Mouse (Mus musculus): Measurements from ENCODE around the gene Foxr2.

Gene Foxr2

DNA sequence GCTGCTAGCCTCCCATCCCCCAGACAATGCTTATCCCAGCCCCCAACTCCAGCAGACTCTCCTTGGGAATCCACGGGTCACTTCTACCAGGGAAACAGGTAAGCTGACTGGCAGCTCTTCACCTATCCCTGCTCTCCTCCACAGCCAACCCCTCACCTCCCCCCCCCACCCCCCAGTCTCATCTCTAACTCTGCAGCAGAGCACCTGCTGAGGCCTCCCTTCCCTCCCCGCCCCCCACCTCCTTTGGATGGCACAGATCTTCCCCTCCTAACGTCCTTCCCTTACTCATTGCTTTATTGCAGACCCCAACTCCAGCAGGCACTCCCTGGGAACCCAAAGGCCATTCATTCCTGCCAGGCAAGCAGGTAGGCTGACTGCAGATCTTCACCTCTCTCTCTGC lies at the start of gene Foxr2:
Gene Foxr2, plus strand, starts transcription at position 301 of the 400 bp plus-strand sequence.
- in situ Hi-C loops (cut with MboI): no loop called here

DNA sequence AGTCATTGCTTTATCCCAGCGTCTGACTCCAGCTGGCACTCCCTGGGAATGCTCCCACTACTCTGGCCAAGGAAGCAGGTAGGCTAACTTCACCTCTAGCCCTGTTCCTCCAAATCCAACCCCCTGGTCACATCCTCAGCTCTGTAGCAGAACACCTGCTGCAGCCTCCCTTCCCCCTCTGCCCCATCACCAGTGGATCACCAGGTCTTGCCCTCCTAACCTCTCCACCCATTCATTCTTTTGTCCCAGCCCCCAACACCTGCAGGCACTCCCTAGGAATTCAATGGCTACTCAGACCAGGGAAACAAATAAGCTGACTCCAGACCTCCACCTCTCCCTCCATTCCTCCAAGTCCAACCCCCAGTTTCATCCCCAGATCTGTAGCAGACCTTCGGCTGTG lies 427 bp downstream of the Foxr2 start:
- in situ Hi-C loops (cut with MboI): no loop called here

DNA sequence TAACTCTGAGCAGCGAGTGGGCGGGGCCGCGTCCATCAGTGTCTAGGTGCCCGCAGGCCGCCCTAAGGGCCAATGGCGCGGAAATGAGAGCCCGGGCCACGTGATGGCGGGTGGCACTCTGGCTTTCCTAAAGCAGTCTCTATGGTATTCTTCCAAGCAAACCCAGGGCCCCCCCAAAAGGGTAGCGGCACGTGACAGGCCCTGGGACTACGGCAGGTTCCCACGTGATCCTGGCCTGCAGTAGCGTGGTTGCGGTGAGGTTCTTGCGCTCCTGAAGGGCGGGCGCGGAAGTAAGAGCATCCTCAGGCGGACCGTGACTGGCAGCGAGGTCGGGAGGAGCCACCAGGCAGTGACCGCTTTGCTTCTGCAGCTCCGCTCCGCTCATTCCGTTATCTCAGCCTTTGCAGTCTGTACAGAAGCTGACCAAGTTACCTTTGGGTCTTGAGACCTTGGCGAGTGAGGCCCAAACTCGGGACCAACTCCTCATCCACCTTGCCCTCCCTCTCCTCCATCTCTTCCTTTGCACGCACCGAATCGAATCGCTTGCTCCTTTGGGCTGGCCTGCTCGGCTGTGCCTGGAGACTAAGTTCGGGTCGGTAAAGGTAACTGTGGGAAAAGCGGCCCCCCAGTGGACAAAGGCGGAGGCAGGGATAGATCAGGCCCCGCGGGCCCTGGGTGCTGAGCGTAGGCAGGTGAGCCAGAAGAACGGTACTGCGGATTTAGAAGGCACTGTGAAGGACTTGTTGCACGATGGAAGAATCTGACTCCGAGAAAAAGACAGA lies 21.3 kb downstream of the Foxr2 start, which contains the start of gene Rragb:
Gene Rragb, plus strand, starts transcription at position 248 of the 782 bp plus-strand sequence.
- in situ Hi-C loops (cut with MboI): no loop called here

DNA sequence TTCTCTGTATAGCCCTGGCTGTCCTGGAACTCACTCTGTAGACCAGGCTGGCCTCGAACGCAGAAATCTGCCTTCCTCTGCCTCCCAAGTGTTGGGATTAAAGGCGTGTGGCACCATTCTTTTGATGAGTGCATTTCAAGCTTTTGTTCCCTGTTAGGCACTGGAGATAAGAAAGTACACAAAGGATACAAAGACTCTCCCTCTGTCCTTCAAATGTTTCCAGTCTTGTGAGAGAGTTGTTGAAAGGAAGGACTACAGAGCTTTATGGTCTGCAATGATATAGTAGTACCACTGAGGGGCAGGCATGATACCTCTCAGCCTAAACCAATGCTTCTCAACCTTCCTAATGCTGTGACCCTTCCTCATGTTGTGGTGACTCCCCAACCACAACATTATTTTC lies 24.1 kb downstream of the Foxr2 start:
- in situ Hi-C loops (cut with MboI): no loop called here

DNA sequence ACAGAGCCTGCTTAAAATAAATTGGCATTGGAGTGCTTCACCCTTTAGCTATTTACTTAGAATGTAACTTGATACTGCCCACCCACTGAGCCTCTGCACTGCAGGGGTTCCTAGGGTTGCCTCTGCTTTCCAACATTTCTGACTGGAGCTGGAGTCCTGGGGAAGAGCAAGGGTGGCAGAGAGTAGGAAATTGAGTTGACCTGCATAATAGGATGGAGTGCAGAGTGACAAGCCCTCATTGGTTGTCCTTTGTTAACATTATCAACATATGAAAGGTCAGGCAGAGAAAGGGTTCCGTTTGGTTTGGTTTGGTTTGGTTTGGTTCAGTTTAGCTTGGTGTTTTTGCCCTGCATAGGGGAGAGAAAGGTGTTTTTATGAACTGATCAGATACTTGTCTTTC lies 33.2 kb downstream of the Foxr2 start:
- in situ Hi-C loops (cut with MboI): no loop called here

DNA sequence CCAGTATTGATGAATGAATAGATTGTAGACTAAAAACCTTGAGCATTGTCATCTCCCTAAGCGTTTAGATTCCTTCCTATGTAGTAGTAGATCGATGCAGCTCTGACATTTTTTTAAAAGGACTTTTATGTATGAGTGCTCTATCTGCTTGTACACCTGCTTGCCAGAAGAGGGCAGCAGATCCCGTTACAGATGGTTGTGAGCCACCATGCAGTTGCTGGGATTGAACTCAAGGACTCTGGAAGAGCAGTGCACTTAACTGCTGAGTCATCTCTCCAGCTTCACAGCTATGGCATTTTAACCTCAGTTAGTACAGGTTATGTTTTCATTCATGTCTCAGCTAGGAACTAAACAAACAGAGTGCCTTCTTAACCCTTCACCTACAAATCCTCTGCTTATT lies 36.7 kb downstream of the Foxr2 start:
- in situ Hi-C loops (cut with MboI): no loop called here

DNA sequence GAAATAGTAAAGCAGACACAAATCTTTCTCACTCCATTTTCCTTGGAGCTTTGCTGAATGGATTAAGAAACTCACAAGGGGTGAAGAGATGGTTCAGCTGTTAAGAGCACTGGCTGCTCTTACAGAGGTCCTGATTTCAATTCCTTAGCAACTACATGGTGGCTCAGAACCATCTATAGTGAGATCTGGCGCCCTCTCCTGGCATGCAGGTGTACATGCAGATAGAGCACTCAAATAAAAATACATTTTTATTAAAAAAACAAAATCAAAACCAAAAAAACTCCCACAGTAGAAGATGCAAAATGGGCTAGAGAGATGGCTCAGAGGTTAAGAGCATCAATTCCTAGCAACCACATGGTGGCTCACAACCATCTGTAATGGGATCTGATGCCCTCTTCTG lies 56.2 kb downstream of the Foxr2 start:
- in situ Hi-C loops (cut with MboI): no loop called here

DNA sequence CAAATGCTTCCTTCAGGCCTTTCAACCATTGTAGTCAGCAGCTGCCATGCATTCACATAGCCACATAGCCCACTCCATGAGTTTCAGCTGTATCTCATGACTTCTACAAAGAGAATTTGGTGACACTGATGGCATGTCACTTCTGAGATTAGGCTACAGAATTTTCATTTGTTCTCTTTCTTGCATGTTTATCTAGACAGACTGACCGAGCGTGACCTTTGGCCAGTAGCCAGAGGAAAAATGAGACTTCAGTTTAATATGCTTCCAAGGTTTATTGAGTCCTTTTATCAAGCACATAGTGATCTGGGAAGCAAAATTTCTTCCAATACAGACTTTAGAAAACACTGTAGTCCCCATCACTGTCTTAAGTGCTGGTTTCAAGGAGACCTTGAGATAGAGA lies 63.6 kb downstream of the Foxr2 start:
- in situ Hi-C loops (cut with MboI): no loop called here

Data from mature B cell (primary cell).